Mouse (Mus musculus) central nervous system, embryonic 18 days (tissue): Measurements from ENCODE around the gene Ptprt. TPM values are rescaled to one million over a fixed set of nuclear protein-coding genes. Genes with fewer than 3 reads are reported as not detected.

Source experiments
- polyA plus RNA-seq: library from polyadenylated mRNA; depleted of rRNA; stranded (reverse); fragments of >200 nt; gene quantifications from 2 replicates; pipeline ENCODE4 v1.2.3, GENCODE M21; 2012; rRNA removed

Gene Ptprt
- 13.1 and 15.8 TPM in 2 replicates for polyA plus RNA-seq

GRCm38 (mm10) chr2:162660941-162661386 is at the start of gene Ptprt:
TSS of gene Ptprt (minus strand) at chr2:162661147.

